17 mouse cellular contexts compared by ENCODE assay signal in the genomic region with DNA sequence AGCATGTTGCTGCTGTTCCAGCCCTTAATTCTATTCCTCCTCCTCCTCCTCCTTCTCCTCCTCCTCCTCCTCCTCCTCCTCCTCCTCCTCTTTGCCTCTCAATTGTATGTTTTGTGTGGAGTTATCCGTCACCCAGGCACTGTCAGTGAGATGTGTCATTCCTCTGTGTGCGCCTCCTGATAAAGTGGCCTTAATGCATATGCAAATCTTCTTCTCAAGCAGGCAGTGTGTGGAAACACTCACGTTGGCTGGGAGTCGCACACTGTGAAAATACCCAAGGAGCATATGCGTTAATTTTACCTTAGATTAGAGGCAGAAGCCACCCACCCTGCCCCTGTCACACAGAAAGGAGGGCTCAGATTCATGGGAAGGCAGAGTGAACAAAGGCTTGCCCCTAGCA.
DNase-seq lines count a peak whose midpoint lies in the region; ATAC-seq lines count a peak whose summit lies in the region.
"Had no signal": no experiment of that assay in that cellular context is flagged by ENCODE, and none has a peak within 500 bp of the region (broad histone marks: within the 10 kb centered on the region; RNA-seq: fewer than 3 reads in every experiment).

No protein-coding gene starts in this region.

- H3K27me3 ChIP-seq in heart, embryonic 12.5 days (replicated peaks), result no peaks in the 10 kb centered on the region; the same call in 1 of the 2 replicates
- H3K27me3 ChIP-seq: limb, embryonic 13.5 days; neural tube, embryonic 13.5 days had no signal

- no peak overlapping the region for H3K9ac ChIP-seq in heart, embryonic 12.5 days
- H3K9ac ChIP-seq: limb, embryonic 13.5 days; neural tube, embryonic 13.5 days had no signal

- H3K27ac ChIP-seq in heart, embryonic 12.5 days (ENCODE audit: poor library complexity, severe bottlenecking), result no peak overlapping the region
- H3K27ac ChIP-seq: limb, embryonic 13.5 days; neural tube, embryonic 13.5 days had no signal

- 34% methylated on average over 5 of the region's 5 CpGs for WGBS in heart, embryonic 12.5 days

- ATAC-seq in heart, embryonic 12.5 days (ENCODE audit: insufficient number of reproducible peaks, low FRiP score), result no peak
- ATAC-seq: lung, postnatal 0 days had no signal

- H3K4me2 ChIP-seq in heart, embryonic 12.5 days, result no peak overlapping the region
- H3K4me2 ChIP-seq: limb, embryonic 13.5 days; neural tube, embryonic 13.5 days had no signal

- no peaks in the 10 kb centered on the region for H3K4me1 ChIP-seq in heart, embryonic 12.5 days (replicated peaks)
- H3K4me1 ChIP-seq: limb, embryonic 13.5 days had no signal

- intact Hi-C loops in left cerebral cortex, postnatal 14 days (cut with DNase I), result no loop called here
- intact Hi-C loops in left cerebral cortex, postnatal 36 days (cut with DNase I), result no loop called here

- H3K9me3 ChIP-seq in heart, embryonic 12.5 days (replicated peaks), result no peaks in the 10 kb centered on the region
- H3K9me3 ChIP-seq: limb, embryonic 13.5 days; neural tube, embryonic 13.5 days had no signal

- H3K36me3 ChIP-seq in heart, embryonic 12.5 days, result no peaks in the 10 kb centered on the region
- H3K36me3 ChIP-seq: limb, embryonic 13.5 days; neural tube, embryonic 13.5 days had no signal

- DNase-seq in embryo, embryonic 10.5 days (ENCODE audit: low spot score), result peak; percentile 23
- no peak for DNase-seq in embryo, embryonic 9.5 days (ENCODE audit: extremely low spot score)
- DNase-seq in left cerebral cortex, postnatal 14 days (ENCODE audit: low spot score in 2 of 2), result peak; percentile 29 to 43
- DNase-seq in left cerebral cortex, postnatal 36 days (ENCODE audit: low spot score in 2 of 2), result no peak
- peak; percentile 14 to 19 for DNase-seq in right cerebral cortex, adult 2 months (ENCODE audit: low spot score in 2 of 2)
- DNase-seq in right cerebral cortex, postnatal 25 days, result no peak
- DNase-seq in spleen, adult 18-20 months, result no peak
- DNase-seq: adrenal gland, adult 8-10 months; cerebellum, adult 9-11 months; gastrocnemius, postnatal 10 days; heart, postnatal 10 days; layer of hippocampus, postnatal 36 days; thymus, postnatal 36 days had no signal

- H3K4me3 ChIP-seq in heart, embryonic 12.5 days, result no peak overlapping the region
- H3K4me3 ChIP-seq: limb, embryonic 13.5 days; neural tube, embryonic 13.5 days had no signal

Comparison
In these comparisons a context has a peak if more than half of its experiments do, and no peak if none do; other contexts are left out.
1. DNase-seq: peak in embryo, embryonic 10.5 days (single experiment), left cerebral cortex, postnatal 14 days (2 of 2) and right cerebral cortex, adult 2 months (2 of 2); none in embryo, embryonic 9.5 days (single experiment), left cerebral cortex, postnatal 36 days (0 of 2), right cerebral cortex, postnatal 25 days (single experiment) and spleen, adult 18-20 months (0 of 2).